Mouse (Mus musculus): ENCODE measurements around the gene Dnah17. TPM values are rescaled to one million over a fixed set of nuclear protein-coding genes. Genes with fewer than 3 reads are reported as not detected.

Gene Dnah17
- 0.07 and 0.09 TPM in 2 replicates for polyA plus RNA-seq (2015; fragmentation: Nextera tagmentation; extraction: Ambion mirVana)

DNA sequence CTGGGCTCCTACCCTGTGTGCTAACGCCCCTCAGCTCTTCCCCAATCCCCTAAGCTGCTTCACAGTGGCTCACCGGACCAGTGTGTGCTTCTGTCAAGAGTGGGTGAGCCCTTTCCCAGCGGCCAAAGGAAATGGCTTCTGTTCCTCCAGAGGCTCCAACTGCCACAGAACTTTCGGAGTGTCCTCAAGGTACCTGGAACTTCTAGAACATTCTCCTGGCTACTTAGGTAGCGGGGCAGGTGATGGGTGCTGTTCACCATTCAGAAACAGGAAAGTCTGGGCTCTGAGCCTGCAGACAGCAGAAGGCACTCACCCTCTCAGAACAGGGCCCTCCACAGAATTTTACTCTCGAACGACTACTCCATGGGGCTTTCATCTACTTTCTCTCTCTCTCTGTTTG lies at the start of gene Dnah17:
TSS of gene Dnah17 (minus strand) at position 101 of the 400 bp plus-strand sequence.
- WGBS, result 86% methylated on average over 7 of the region's 7 CpGs
- Histone ChIP-seq H3K36me3 (ENCODE audit: control insufficient read depth, insufficient read depth) (no peaks in the 10 kb centered on the region), H3K9me3 (replicated peaks; ENCODE audit: control insufficient read depth, low read length) (no peaks in the 10 kb centered on the region), H3K27me3 (ENCODE audit: control insufficient read depth, insufficient read depth, low read length) (no peaks in the 10 kb centered on the region), H3K9ac (ENCODE audit: low read length) (no peak within 1 kb of the TSS), H3K27ac (ENCODE audit: low read length) (no peak within 1 kb of the TSS), H3K4me2 (ENCODE audit: low read depth, low read length) (no peak within 1 kb of the TSS), H3K4me1 (ENCODE audit: control insufficient read depth, insufficient read depth, low read length) (peaks cover 12% of the 10 kb centered on the region), H3K4me3 (ENCODE audit: low read length) (no peak within 1 kb of the TSS)
- no peak for ATAC-seq (replicated peaks; ENCODE audit: extremely low read depth, insufficient read depth, low FRiP score)

GRCm38 (mm10) chr11:118180199-118180598 lies 49.8 kb upstream of the Dnah17 start:
- no peak for ATAC-seq (replicated peaks; ENCODE audit: extremely low read depth, insufficient read depth, low FRiP score)
- H3K9ac ChIP-seq (ENCODE audit: low read length), result no peak overlapping the region
- H3K4me3 ChIP-seq (ENCODE audit: low read length), result no peak overlapping the region
- no peaks in the 10 kb centered on the region for H3K9me3 ChIP-seq (replicated peaks; ENCODE audit: control insufficient read depth, low read length)
- H3K4me2 ChIP-seq (ENCODE audit: low read depth, low read length), result no peak overlapping the region
- no peak overlapping the region for H3K27ac ChIP-seq (ENCODE audit: low read length)
- WGBS, result 74% methylated on average over 7 of the region's 7 CpGs
- H3K27me3 ChIP-seq (ENCODE audit: control insufficient read depth, insufficient read depth, low read length), result no peaks in the 10 kb centered on the region
- peaks cover 34% of the 10 kb centered on the region for H3K4me1 ChIP-seq (ENCODE audit: control insufficient read depth, insufficient read depth, low read length)
- H3K36me3 ChIP-seq (ENCODE audit: control insufficient read depth, insufficient read depth), result peaks cover 60% of the 10 kb centered on the region

DNA sequence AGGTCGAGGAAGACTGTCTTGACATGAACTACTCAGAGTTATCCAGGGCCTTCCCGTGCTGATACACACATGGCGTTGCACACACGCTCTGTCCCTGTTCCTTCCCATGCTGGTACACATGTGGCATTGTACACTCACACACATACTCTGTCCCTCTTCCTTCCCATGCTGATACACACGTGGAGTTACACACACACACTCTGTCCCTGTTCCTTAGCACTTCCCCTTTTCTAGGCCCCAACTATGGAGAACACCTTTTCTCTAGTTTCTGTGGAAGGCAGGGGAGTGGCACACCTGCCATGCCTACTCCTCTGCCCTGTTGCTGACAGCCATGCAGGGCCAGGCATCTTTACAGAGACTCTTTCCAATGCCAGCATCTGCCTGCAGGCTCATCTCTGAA lies 47.8 kb upstream of the Dnah17 start:
- Histone ChIP-seq H3K9me3 (replicated peaks; ENCODE audit: control insufficient read depth, low read length) (no peaks in the 10 kb centered on the region), H3K9ac (ENCODE audit: low read length) (no peak overlapping the region), H3K27me3 (ENCODE audit: control insufficient read depth, insufficient read depth, low read length) (no peaks in the 10 kb centered on the region), H3K4me1 (ENCODE audit: control insufficient read depth, insufficient read depth, low read length) (peaks cover 49% of the 10 kb centered on the region), H3K27ac (ENCODE audit: low read length) (no peak overlapping the region), H3K36me3 (ENCODE audit: control insufficient read depth, insufficient read depth) (peaks cover 42% of the 10 kb centered on the region), H3K4me2 (ENCODE audit: low read depth, low read length) (no peak overlapping the region), H3K4me3 (ENCODE audit: low read length) (no peak overlapping the region)
- no peak for ATAC-seq (replicated peaks; ENCODE audit: extremely low read depth, insufficient read depth, low FRiP score)
- 85% methylated on average over 5 of the region's 5 CpGs for WGBS

DNA sequence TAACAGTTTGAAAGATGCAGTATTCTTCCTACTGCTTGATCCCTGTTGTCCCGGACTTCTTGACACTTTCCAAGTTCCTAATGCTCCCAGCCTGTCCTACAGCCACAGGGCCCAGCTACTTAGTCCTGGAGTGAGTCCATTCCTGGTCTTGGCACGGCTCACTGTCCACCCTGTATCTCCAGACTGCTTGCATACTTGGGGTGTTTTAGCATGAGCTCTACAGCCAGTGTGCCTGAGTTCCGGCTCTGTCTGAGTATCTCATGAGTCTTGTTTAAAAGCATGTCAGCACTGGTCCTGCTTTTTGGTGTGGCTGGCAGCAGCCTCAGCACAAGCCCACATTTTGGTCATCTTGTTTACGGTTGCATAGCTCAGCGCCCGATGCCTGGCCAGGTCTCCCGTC lies 44.3 kb upstream of the Dnah17 start:
- H3K27me3 ChIP-seq (ENCODE audit: control insufficient read depth, insufficient read depth, low read length), result no peaks in the 10 kb centered on the region
- peak overlapping the region; percentile 8; the same call in 1 of the 2 replicates for H3K9ac ChIP-seq (ENCODE audit: low read length)
- peaks cover 20% of the 10 kb centered on the region for H3K36me3 ChIP-seq (ENCODE audit: control insufficient read depth, insufficient read depth)
- peak; percentile 82 for ATAC-seq (replicated peaks; ENCODE audit: extremely low read depth, insufficient read depth, low FRiP score)
- H3K4me2 ChIP-seq (ENCODE audit: low read depth, low read length), result peak overlapping the region; percentile 2; the same call in 1 of the 2 replicates
- no peak overlapping the region for H3K4me3 ChIP-seq (ENCODE audit: low read length)
- H3K27ac ChIP-seq (ENCODE audit: low read length), result peak overlapping the region; percentile 88
- 35% methylated on average over 7 of the region's 7 CpGs for whole genome bisulfite sequencing
- H3K9me3 ChIP-seq (replicated peaks; ENCODE audit: control insufficient read depth, low read length), result no peaks in the 10 kb centered on the region
- H3K4me1 ChIP-seq (ENCODE audit: control insufficient read depth, insufficient read depth, low read length), result peaks cover 43% of the 10 kb centered on the region

GRCm38 (mm10) chr11:118172768-118173167 lies 42.3 kb upstream of the Dnah17 start:
- H3K27me3 ChIP-seq (ENCODE audit: control insufficient read depth, insufficient read depth, low read length), result no peaks in the 10 kb centered on the region
- peaks cover 12% of the 10 kb centered on the region for H3K36me3 ChIP-seq (ENCODE audit: control insufficient read depth, insufficient read depth)
- no peaks in the 10 kb centered on the region for H3K9me3 ChIP-seq (replicated peaks; ENCODE audit: control insufficient read depth, low read length)
- H3K4me2 ChIP-seq (ENCODE audit: low read depth, low read length), result no peak overlapping the region
- H3K27ac ChIP-seq (ENCODE audit: low read length), result no peak overlapping the region
- no peak overlapping the region for H3K4me3 ChIP-seq (ENCODE audit: low read length)
- peak overlapping the region; percentile 2; the same call in 1 of the 2 replicates for H3K9ac ChIP-seq (ENCODE audit: low read length)
- WGBS, result 74% methylated on average over 5 of the region's 5 CpGs
- H3K4me1 ChIP-seq (ENCODE audit: control insufficient read depth, insufficient read depth, low read length), result peaks cover 50% of the 10 kb centered on the region
- ATAC-seq (replicated peaks; ENCODE audit: extremely low read depth, insufficient read depth, low FRiP score), result no peak

DNA sequence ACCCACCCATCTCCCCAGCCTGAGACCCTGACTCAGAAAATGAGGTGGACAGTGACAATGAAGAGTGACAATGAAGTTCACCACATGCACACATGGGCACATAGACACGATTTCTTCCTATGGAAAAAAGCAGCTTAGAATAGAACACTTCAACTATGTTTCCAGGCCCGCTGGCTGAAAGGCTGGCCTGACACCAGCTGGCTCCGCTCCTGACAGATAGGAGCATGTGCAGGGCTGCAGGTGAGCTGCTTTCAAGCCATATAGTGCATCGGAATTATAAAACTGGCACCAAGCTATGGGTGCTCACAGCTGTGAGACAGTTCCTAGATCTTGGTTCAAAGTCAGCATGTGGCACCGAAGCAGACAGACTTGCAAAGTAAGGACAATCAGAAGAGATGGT lies 39.9 kb upstream of the Dnah17 start:
- 50% methylated on average over 5 of the region's 5 CpGs for WGBS
- peak overlapping the region; percentile 79 for H3K27ac ChIP-seq (ENCODE audit: low read length)
- H3K9ac ChIP-seq (ENCODE audit: low read length), result no peak overlapping the region
- H3K27me3 ChIP-seq (ENCODE audit: control insufficient read depth, insufficient read depth, low read length), result no peaks in the 10 kb centered on the region
- ATAC-seq (replicated peaks; ENCODE audit: extremely low read depth, insufficient read depth, low FRiP score), result peak; percentile 35
- peaks cover 59% of the 10 kb centered on the region for H3K4me1 ChIP-seq (ENCODE audit: control insufficient read depth, insufficient read depth, low read length)
- no peaks in the 10 kb centered on the region for H3K9me3 ChIP-seq (replicated peaks; ENCODE audit: control insufficient read depth, low read length)
- peaks cover 13% of the 10 kb centered on the region for H3K36me3 ChIP-seq (ENCODE audit: control insufficient read depth, insufficient read depth)
- no peak overlapping the region for H3K4me2 ChIP-seq (ENCODE audit: low read depth, low read length)
- H3K4me3 ChIP-seq (ENCODE audit: low read length), result no peak overlapping the region

- no peak overlapping the region for H3K4me2 ChIP-seq (ENCODE audit: low read depth, low read length)
- no peak overlapping the region for H3K27ac ChIP-seq (ENCODE audit: low read length)
- H3K4me3 ChIP-seq (ENCODE audit: low read length), result no peak overlapping the region
- 81% methylated on average over 9 of the region's 9 CpGs for WGBS
- no peaks in the 10 kb centered on the region for H3K9me3 ChIP-seq (replicated peaks; ENCODE audit: control insufficient read depth, low read length)
- H3K4me1 ChIP-seq (ENCODE audit: control insufficient read depth, insufficient read depth, low read length), result peaks cover 50% of the 10 kb centered on the region
- peaks cover 19% of the 10 kb centered on the region for H3K36me3 ChIP-seq (ENCODE audit: control insufficient read depth, insufficient read depth)
- no peak for ATAC-seq (replicated peaks; ENCODE audit: extremely low read depth, insufficient read depth, low FRiP score)
- no peaks in the 10 kb centered on the region for H3K27me3 ChIP-seq (ENCODE audit: control insufficient read depth, insufficient read depth, low read length)
- no peak overlapping the region for H3K9ac ChIP-seq (ENCODE audit: low read length)
These were observed 38.3 kb upstream of the Dnah17 start for GRCm38 (mm10) chr11:118168714-118169113.

DNA sequence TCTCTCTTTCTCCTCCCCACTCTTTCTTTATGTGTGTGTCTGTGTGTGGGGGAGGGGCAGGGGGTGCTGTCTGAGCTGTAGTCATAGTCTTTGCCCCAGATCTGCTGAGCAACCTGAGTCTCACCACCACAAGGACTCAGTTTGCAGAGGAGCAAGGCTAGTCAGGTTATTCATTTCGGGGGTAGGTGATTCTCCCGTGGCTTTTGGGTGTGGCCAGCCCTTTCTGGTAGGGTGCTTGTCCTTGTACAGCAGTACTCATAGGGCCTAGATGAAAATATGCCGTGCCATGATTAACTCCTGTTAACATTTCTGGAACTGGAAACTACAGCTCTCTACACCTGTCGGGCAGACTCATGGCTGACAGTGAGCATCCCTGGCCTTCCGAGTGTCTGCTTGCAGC lies 36.2 kb upstream of the Dnah17 start:
- WGBS, result 87% methylated on average over 5 of the region's 5 CpGs
- H3K9me3 ChIP-seq (replicated peaks; ENCODE audit: control insufficient read depth, low read length), result no peaks in the 10 kb centered on the region
- H3K9ac ChIP-seq (ENCODE audit: low read length), result no peak overlapping the region
- no peak for ATAC-seq (replicated peaks; ENCODE audit: extremely low read depth, insufficient read depth, low FRiP score)
- no peak overlapping the region for H3K4me3 ChIP-seq (ENCODE audit: low read length)
- peaks cover 48% of the 10 kb centered on the region for H3K4me1 ChIP-seq (ENCODE audit: control insufficient read depth, insufficient read depth, low read length)
- no peak overlapping the region for H3K4me2 ChIP-seq (ENCODE audit: low read depth, low read length)
- H3K36me3 ChIP-seq (ENCODE audit: control insufficient read depth, insufficient read depth), result peaks cover 19% of the 10 kb centered on the region
- H3K27me3 ChIP-seq (ENCODE audit: control insufficient read depth, insufficient read depth, low read length), result no peaks in the 10 kb centered on the region
- H3K27ac ChIP-seq (ENCODE audit: low read length), result peak overlapping the region; percentile 64

- Histone ChIP-seq H3K27me3 (ENCODE audit: control insufficient read depth, insufficient read depth, low read length) (no peaks in the 10 kb centered on the region), H3K9ac (ENCODE audit: low read length) (no peak overlapping the region), H3K4me2 (ENCODE audit: low read depth, low read length) (no peak overlapping the region), H3K4me1 (ENCODE audit: control insufficient read depth, insufficient read depth, low read length) (peaks cover 54% of the 10 kb centered on the region), H3K27ac (ENCODE audit: low read length) (peak overlapping the region; percentile 64), H3K36me3 (ENCODE audit: control insufficient read depth, insufficient read depth) (peaks cover 19% of the 10 kb centered on the region), H3K9me3 (replicated peaks; ENCODE audit: control insufficient read depth, low read length) (no peaks in the 10 kb centered on the region), H3K4me3 (ENCODE audit: low read length) (no peak overlapping the region)
- WGBS, result 64% methylated on average over 11 of the region's 11 CpGs
- ATAC-seq (replicated peaks; ENCODE audit: extremely low read depth, insufficient read depth, low FRiP score), result no peak
These were observed 35.2 kb upstream of the Dnah17 start for GRCm38 (mm10) chr11:118165681-118166080.
